Mouse (Mus musculus) erythroid progenitor cell, adult 5-6 weeks (primary cell): ENCODE data around the gene Ccp110. TPM values are rescaled to one million over a fixed set of nuclear protein-coding genes. Genes with fewer than 3 reads are reported as not detected.

ENCODE experiments used
- ATAC-seq: replicated peaks from 2 replicates; pipeline ENCODE4 v1.8.0; 2016; ENCODE audit warnings: moderate number of reproducible peaks, mild to moderate bottlenecking, moderate TSS enrichment, inconsistent platforms; ENCODE audit not compliant: poor library complexity, low FRiP score, severe bottlenecking
- total RNA-seq, 2 experiments: library from RNA; stranded (forward) in 1 of 2; stranded (reverse) in 1 of 2; fragments of 150-400 nt in 1 of 2; fragments of 186-747, 209-891 nt in 1 of 2; gene quantifications; 2 replicates each; pipeline versions ENCODE4 v1.2.3 to v1.2.4; 2015 to 2017; ENCODE audit warnings: low replicate concordance in 2 of 2

The Ccp110 gene
- total RNA-seq, 2 experiments from 2014 or later, result 103 to 114 TPM

DNA sequence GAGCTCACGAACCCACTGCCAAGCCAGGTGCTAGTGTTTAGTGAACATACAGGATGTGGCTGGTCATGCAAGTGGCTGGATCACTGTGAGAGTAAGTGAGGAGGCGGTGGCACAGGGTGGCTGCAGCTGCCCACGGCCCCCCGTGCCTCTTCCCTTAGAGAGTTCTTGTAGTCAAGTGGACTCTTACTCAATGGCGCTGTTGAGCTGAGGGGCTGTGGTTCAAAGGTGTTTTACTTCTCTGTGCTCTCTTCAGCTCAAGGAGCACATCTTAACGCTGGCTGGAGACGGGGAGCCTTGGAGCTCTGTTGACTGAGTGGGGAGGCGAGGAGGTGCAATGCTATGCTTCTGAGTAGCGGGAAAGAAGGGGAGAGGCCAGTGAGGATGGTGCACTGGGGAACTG, 11.6 kb downstream of the Ccp110 start:
- ATAC-seq, result no peak

DNA sequence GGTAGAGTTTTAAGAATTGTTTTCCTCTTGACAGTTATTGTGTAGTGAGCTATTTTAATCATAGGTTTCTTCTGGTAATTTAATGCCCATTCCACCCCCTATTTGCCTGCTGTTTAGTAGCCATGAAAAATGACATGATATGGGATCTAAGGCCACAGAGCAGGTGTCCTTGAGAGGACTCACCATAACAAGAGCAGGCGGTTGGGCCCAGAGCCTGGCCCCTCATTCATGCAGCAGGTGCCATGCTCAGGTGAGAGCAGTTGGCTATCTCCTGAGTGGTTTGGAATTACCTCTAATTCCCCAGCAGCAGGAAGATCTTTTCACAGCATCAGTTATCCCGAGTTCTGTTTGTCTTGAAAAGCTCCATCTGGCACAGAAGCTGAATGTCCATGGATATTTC, 13.1 kb downstream of the Ccp110 start:
- no peak for ATAC-seq

- ATAC-seq, result no peak; the same call in 1 of the 2 replicates
Measured at GRCm38 (mm10) chr7:118728846-118729587, 16.7 kb downstream of the Ccp110 start.

GRCm38 (mm10) chr7:118731781-118732180, 19.4 kb downstream of the Ccp110 start:
- ATAC-seq, result no peak

DNA sequence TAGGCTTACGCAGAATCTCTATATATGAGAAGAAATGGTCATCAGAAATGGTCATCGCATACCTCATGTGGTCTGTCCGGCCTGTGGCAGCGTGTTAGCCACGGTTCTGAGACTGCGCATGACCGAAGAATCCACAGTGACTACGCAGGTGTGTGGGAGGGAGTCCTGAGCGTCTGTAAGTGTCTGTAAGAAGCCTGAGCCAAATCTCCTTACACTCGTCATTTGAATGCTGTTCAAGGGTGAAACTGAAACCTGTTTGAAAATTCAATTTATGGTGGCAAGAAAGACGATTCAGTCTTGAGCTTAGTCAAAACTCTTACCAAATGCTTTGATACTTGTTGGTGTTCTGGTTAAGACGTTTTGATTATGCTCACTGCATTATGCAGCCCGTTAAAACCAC, 20.9 kb downstream of the Ccp110 start:
- no peak for ATAC-seq

DNA sequence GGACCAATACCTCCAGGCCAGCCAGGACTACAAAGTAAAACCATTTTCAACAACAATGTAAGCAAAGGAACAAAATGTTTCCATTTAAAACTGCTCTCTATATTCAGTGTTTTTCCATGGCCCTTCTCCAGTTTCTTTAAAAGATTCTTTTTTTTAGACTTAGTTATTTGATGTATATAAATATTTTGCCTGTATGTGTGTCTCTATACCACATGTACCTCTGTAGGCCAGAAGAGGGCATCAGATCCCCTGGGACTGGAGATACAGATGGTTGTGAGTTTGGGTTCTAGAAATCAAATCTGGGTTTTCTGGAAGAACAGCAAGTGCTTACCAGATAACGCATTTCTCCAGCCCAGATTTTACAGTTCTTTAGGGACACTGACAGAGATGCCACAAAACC, 26.4 kb downstream of the Ccp110 start:
- ATAC-seq, result no peak

DNA sequence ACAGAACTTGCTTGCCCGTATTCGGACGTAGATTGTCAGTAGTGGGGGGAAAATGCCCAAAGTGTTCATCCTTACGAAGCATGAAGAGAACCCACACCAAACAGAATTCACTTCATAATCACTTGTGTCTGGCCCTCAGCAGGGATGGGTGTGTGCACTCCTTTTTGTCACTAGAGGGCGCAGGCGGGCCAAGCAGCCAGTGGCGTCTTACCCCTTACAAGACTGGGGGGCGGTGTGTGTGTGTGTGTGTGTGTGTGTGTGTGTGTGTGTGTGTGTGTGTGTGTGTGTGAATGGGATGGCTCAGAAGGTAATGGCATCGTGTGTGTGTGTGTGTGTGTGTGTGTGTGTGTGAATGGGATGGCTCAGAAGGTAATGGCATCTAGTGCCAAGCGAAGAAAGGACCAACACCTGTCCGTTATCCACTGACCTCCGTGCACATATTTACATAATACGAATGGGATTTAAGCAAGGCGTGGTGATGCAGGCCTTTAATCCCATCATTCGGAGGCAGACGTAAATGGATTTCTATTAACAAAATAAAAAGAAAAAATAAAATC, 27.7 kb downstream of the Ccp110 start, which contains the start of gene Vps35l:
Gene Vps35l, plus strand, starts transcription at position 252 of the 557 bp plus-strand sequence.
- peak; percentile 78 for ATAC-seq

DNA sequence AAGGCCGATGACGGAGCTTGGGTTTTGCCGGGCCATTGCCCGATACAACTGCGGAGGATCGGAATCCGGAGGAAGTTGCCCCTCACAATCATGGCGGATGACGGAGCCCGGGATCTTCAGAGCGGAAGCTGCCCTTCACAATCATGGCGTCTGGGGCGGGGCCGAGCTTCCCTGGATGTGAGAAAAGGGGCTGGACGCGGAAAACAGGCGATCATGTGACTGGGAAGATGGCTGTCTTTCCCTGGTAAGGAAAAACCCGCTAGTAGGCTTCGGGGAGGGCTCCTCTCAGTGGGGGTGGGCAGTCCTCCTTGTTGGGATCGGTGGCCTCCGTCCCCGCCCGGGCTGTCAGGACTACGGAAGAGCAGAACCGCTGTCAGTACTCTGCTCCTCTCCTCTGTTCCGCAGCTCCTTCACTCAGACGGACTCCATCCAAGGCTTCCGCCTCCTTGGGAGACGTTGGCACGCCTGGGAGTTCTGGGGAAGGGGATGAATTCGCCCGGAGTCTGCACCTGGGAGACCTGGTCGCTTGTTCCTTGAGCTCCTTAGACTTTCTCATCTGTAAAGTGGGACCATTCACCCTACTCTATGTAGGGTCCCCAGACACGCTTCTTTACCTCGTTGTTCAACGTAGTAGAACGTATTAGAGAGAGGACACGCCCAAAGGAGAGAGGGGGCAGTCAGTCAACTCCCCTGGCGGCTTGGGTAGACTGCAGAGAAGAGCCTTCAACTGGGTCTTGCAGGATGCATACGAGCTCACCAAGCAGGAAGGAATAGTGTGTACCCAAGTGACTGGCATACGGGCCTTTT, 28.4 kb downstream of the Ccp110 start:
- ATAC-seq, result peak; percentile 96

GRCm38 (mm10) chr7:118742278-118742677, 29.9 kb downstream of the Ccp110 start:
- no peak for ATAC-seq

DNA sequence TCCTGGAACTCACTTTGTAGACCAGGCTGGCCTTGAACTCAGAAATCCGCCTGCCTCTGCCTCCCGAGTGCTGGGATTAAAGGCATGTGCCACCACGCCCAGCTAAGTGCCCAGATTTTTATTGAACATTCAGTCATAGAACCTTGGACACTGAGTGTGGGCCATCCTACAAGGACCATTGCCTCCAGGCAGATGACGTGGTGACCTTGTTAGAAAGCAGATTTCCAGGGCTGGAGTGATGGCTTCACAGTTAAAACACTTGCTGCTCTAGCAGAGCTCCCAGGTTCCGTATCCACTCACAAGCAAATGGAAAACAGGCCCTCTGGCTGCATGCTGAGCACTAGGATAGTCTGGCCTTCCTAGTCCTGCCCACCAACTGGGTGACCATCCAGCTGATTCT, 32.4 kb downstream of the Ccp110 start:
- no peak for ATAC-seq

GRCm38 (mm10) chr7:118747891-118748672, 35.7 kb downstream of the Ccp110 start:
- no peak for ATAC-seq

DNA sequence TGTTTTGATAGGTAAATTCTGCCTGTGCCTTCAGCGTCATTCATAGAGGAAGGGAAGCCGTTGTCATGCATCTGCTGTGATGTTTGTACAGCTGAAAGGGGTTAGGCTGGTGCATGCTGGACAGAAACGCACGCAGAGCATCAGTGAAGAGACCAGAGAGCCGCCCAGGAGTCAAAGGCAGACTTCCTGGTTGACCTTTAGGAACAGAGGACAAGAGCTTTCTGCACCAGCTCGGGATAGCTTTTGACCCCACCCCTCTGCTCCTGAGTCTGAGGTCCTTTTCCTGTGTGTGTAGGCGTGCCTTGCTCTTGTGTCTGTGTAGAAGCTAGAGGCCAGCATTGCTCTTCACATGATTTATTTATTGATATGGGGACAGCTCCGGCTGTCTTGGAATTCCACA, 37.4 kb downstream of the Ccp110 start:
- ATAC-seq, result no peak

GRCm38 (mm10) chr7:118751625-118752024, 39.3 kb downstream of the Ccp110 start:
- ATAC-seq, result peak; percentile 78

DNA sequence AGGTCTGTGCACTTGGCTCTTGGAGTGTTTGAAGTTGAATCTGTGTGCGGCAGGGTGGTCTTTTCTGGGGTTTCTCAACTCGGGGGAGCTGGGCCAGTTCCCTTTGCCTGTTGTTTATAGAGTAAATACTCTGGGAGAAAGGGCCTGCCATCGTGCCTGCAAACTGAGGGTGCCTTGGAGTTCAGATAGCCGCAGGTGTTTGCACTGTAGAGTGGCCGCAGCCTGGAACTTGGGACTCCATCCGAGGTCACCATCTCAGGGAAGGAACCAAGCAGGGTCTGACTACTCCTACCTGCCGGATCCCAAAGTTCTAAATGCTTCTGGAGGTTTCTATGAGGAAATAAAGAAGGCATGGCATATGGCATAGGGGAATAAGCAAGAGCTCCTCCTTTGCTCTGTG, 43.4 kb downstream of the Ccp110 start:
- ATAC-seq, result no peak

DNA sequence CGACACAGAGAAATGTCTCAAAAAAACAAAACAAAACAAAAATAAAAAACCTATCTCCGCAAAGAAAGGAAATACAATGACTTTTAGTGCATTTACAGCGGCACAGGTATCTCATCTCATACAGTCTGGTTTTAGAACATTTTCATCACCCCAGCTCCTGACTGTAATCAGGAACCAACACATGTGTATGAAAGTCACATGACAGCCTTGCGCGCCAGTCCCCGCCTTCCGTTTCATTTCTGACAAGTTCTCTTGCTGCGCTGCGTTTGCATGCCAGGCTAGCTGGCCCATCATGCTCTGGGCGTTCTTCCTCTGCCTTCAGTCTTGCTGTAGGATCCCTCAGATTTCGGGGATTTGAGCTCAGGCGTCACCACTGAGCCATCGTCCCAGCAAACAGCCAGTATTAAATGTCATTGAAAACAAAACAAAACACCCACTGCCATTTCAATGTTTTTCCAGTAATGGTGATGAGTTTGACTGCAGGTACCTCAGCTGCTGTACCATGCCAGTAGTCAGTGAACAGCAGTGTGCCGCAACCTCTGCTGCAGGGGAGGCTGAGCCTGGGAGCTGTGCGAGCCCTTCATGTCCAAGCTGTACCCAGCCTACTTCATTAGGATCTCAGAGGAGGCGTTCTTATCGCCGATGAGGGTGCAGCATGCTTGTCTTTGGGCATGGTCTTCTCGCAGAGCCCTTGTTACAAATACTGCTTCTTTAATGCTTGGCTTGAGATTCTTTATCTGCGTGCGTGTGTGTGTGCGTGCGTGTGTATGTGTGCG, 44.3 kb downstream of the Ccp110 start:
- peak; percentile 90 for ATAC-seq

DNA sequence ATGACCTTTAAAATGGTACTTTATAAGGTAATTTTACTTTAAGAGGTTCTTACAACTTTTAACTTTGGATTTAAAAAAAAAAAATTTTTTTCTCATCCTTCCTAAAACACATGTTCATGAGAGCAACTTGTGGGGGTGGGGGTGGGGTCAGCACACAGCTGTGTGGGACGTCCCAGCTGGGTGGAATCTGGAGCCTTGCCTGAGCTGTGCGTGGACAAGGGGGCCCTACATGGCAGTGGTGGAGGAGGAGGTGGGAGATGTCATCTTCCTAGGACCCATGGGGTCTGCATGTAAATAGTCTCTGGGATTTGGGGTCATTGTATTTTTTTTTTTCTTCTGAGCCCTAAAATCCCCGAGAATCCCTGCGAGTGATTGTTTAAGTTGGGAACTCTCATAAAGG, 46.0 kb downstream of the Ccp110 start:
- no peak for ATAC-seq

- ATAC-seq, result 0 out of 2 replicates have a peak, but pooled peaks have one; percentile 23
Measured at GRCm38 (mm10) chr7:118759372-118759771, 47.0 kb downstream of the Ccp110 start.

- ATAC-seq, result no peak
Measured at GRCm38 (mm10) chr7:118763939-118764338, 51.6 kb downstream of the Ccp110 start.

GRCm38 (mm10) chr7:118764725-118765124, 52.4 kb downstream of the Ccp110 start:
- no peak for ATAC-seq
